Mouse (Mus musculus): ENCODE results near the gene Madd. TPM values are rescaled to one million over a fixed set of nuclear protein-coding genes. Genes with fewer than 3 reads are reported as not detected.

Gene Madd
- polyA plus RNA-seq, 1 experiment from 2014 or later: 20.9 TPM

DNA sequence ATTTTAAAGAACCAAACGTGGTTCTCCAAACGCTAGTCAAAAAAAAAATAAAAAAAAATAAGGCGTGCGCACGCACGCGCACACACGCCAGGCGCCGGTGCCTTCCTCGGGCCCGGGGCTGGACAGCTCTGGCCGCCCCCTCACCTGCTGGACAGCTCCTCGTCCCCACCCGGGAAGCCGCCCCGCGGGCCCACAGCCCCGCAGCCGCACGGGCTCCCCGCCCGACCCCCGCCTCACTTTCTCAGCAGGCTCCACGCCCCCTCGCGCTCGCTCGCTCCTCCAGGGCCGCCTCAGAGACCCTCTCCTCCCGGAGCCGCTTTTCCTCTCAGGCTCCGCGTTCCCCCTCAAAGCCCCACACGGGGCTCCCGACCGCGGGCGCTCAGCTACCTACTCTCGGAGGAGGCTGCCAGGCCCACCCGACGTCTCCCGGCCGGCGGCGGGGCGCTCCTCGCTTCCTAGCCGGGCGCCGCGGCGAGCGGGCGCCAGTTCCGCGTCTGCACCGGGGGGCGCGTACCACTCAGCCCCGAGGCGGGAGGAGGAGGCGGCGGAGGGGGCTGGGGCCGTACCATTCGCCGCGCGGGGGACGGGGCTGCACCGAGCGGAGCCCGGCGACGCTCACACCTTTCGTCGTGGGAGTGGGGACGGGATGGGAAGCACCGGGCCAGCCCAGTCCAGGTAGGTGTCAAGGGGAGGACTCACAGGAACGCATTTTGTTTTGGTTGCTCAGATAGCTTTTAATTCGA lies 1.1 kb downstream of the Madd start:
- ATAC-seq (peak; percentile 97), DNase-seq (ENCODE audit: low spot score) (peak; percentile 93)
- Histone ChIP-seq H3K4me3 (ENCODE audit: low read depth, low read length) (peak overlapping the region; percentile 81), H3K27me3 (replicated peaks; ENCODE audit: control insufficient read depth, insufficient read depth, low read length) (no peaks in the 10 kb centered on the region), H3K9ac (ENCODE audit: low read length) (peak overlapping the region; percentile 84), H3K36me3 (ENCODE audit: control insufficient read depth, insufficient read depth, low read length) (peaks cover 5% of the 10 kb centered on the region), H3K4me2 (ENCODE audit: low read length) (peak overlapping the region; percentile 92), H3K9me3 (replicated peaks; ENCODE audit: control insufficient read depth, low read length) (no peaks in the 10 kb centered on the region), H3K27ac (ENCODE audit: low read depth, low read length) (peak overlapping the region; percentile 90), H3K4me1 (ENCODE audit: control insufficient read depth, insufficient read depth, low read length) (peaks cover 15% of the 10 kb centered on the region)
- WGBS: 1% methylated on average over 63 of the region's 81 CpGs

DNA sequence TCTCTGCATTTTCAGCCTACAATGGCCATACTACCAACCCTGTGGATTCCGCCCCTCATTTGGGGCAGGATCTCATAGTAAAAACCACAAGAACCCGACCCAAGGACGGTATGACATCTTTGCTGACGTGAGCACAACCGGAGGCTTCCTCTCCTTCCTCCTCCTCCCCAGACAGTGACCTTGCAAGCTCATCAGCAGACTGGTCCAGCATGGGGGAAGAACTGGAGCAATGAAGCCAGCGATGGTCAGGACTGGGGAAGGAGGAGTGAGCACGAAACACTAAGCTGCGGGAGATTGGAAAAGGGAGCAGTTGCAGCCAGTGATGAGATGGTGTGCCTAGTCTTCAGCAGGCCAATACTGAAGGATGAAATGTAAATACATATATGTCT lies 1.6 kb downstream of the Madd start:
- H3K4me2 ChIP-seq (ENCODE audit: low read length): peak overlapping the region; percentile 92
- H3K36me3 ChIP-seq (ENCODE audit: control insufficient read depth, insufficient read depth, low read length): peaks cover 8% of the 10 kb centered on the region
- H3K27ac ChIP-seq (ENCODE audit: low read depth, low read length): no peak overlapping the region
- H3K27me3 ChIP-seq (replicated peaks; ENCODE audit: control insufficient read depth, insufficient read depth, low read length): no peaks in the 10 kb centered on the region
- no peak for ATAC-seq
- 12% methylated on average over 8 of the region's 8 CpGs for WGBS
- H3K4me1 ChIP-seq (ENCODE audit: control insufficient read depth, insufficient read depth, low read length): peaks cover 15% of the 10 kb centered on the region
- H3K9ac ChIP-seq (ENCODE audit: low read length): peak overlapping the region; percentile 84
- no peak for DNase-seq (ENCODE audit: low spot score)
- no peaks in the 10 kb centered on the region for H3K9me3 ChIP-seq (replicated peaks; ENCODE audit: control insufficient read depth, low read length)
- H3K4me3 ChIP-seq (ENCODE audit: low read depth, low read length): peak overlapping the region; percentile 81

DNA sequence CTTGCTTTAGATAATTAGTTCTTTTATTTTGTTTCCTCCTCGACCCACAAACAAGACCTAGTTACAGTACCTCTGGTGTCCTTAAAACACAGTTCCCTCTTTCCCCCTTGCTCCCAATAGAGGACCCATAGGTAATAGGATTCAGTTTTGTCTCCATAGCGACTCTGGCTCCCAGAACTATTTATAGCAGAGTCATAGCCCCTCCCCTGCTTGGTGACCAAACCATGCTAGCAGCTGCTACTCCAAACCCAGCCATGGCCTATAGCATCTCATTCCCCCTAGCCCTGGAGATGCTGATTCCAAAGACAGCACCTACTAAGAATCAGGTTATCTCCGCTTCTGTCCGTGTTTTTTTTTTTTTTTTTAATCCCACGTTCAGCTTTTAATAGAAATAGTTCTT lies 2.9 kb downstream of the Madd start:
- WGBS: 73% methylated on average over 5 of the region's 5 CpGs
- ATAC-seq: no peak
- Histone ChIP-seq H3K36me3 (ENCODE audit: control insufficient read depth, insufficient read depth, low read length) (peaks cover 21% of the 10 kb centered on the region), H3K27me3 (replicated peaks; ENCODE audit: control insufficient read depth, insufficient read depth, low read length) (no peaks in the 10 kb centered on the region), H3K4me1 (ENCODE audit: control insufficient read depth, insufficient read depth, low read length) (peaks cover 15% of the 10 kb centered on the region), H3K4me3 (ENCODE audit: low read depth, low read length) (no peak overlapping the region), H3K9me3 (replicated peaks; ENCODE audit: control insufficient read depth, low read length) (no peaks in the 10 kb centered on the region), H3K4me2 (ENCODE audit: low read length) (no peak overlapping the region), H3K27ac (ENCODE audit: low read depth, low read length) (no peak overlapping the region), H3K9ac (ENCODE audit: low read length) (0 out of 2 replicates have a peak overlapping the region, but pooled peaks have one; percentile 4)
- no peak for DNase-seq (ENCODE audit: low spot score)

DNA sequence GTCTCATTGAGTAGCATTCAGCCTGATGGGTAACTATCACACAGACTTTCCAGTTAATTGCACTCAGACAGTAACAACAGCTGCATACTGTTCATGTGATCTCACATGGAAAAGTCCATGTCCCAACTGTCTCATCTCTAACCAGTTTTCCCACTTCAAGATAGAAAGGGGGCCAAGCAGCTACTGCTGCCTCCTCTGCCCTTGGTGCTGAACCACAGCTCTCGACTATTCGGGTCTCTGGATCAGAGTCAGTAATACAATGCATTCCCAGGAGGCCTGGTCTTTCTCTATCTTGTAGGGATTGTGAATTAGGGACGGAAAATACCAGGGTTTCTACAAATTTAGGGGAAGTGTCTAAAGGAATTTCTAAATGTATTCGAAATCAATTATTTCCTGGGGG lies 3.8 kb downstream of the Madd start:
- no peak for ATAC-seq
- no peak overlapping the region for H3K4me2 ChIP-seq (ENCODE audit: low read length)
- H3K9me3 ChIP-seq (replicated peaks; ENCODE audit: control insufficient read depth, low read length): no peaks in the 10 kb centered on the region
- H3K4me1 ChIP-seq (ENCODE audit: control insufficient read depth, insufficient read depth, low read length): peaks cover 15% of the 10 kb centered on the region
- no peaks in the 10 kb centered on the region for H3K27me3 ChIP-seq (replicated peaks; ENCODE audit: control insufficient read depth, insufficient read depth, low read length)
- no peak for DNase-seq (ENCODE audit: low spot score)
- H3K9ac ChIP-seq (ENCODE audit: low read length): no peak overlapping the region
- H3K27ac ChIP-seq (ENCODE audit: low read depth, low read length): no peak overlapping the region
- WGBS: 44% methylated on average over 4 of the region's 4 CpGs
- no peak overlapping the region for H3K4me3 ChIP-seq (ENCODE audit: low read depth, low read length)
- H3K36me3 ChIP-seq (ENCODE audit: control insufficient read depth, insufficient read depth, low read length): peaks cover 27% of the 10 kb centered on the region

DNA sequence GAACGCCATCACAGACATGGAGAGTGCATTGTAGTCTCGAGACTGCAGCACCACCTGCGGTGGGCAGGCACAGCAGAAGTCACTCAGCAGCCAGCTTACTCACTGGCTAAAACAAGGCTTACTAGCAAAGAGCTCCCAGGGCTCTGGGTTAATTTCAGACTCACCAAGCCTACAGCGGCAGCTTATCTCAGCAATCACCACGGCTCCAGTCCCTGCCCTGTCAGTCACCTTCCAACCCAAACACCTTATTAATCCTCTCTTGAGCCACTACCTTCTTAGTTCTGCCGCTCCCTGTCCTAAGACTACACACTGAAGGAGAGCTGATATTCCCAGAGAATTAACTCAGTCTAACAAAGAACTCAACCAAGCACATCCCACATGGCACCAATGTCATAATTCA lies 7.4 kb downstream of the Madd start:
- WGBS: 77% methylated on average over 6 of the region's 6 CpGs
- H3K4me2 ChIP-seq (ENCODE audit: low read length): no peak overlapping the region
- peaks cover 8% of the 10 kb centered on the region for H3K4me1 ChIP-seq (ENCODE audit: control insufficient read depth, insufficient read depth, low read length)
- no peak overlapping the region for H3K4me3 ChIP-seq (ENCODE audit: low read depth, low read length)
- DNase-seq (ENCODE audit: low spot score) (no peak), ATAC-seq (no peak)
- H3K27ac ChIP-seq (ENCODE audit: low read depth, low read length): no peak overlapping the region
- H3K27me3 ChIP-seq (replicated peaks; ENCODE audit: control insufficient read depth, insufficient read depth, low read length): no peaks in the 10 kb centered on the region
- H3K9ac ChIP-seq (ENCODE audit: low read length): no peak overlapping the region
- peaks cover 58% of the 10 kb centered on the region for H3K36me3 ChIP-seq (ENCODE audit: control insufficient read depth, insufficient read depth, low read length)
- H3K9me3 ChIP-seq (replicated peaks; ENCODE audit: control insufficient read depth, low read length): no peaks in the 10 kb centered on the region

DNA sequence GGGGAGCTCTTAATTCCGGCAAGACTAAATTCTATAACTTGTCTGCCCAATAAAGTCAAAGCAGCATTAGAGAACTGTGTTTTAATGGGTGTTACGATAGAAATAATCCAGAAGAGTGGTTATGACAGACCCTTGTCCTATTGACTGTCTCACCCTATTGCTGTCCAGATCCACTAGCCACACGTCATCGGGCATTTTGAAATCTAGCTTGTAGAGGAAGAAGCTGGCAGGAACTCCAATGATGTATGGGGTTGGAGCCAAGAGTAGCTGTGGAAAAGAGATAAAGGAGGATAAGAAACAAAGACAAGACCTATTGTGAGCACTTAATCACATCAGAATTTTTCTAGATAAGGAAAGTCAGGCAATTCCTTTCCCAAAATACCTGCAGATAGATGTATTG lies 8.1 kb downstream of the Madd start:
- H3K27ac ChIP-seq (ENCODE audit: low read depth, low read length): no peak overlapping the region
- peaks cover 63% of the 10 kb centered on the region for H3K36me3 ChIP-seq (ENCODE audit: control insufficient read depth, insufficient read depth, low read length)
- H3K4me2 ChIP-seq (ENCODE audit: low read length): no peak overlapping the region
- H3K9ac ChIP-seq (ENCODE audit: low read length): no peak overlapping the region
- no peak for ATAC-seq
- H3K4me1 ChIP-seq (ENCODE audit: control insufficient read depth, insufficient read depth, low read length): peaks cover 2% of the 10 kb centered on the region; the same call in 1 of the 2 replicates
- no peak for DNase-seq (ENCODE audit: low spot score)
- no peaks in the 10 kb centered on the region for H3K27me3 ChIP-seq (replicated peaks; ENCODE audit: control insufficient read depth, insufficient read depth, low read length)
- WGBS: 93% methylated on average over 4 of the region's 4 CpGs
- no peak overlapping the region for H3K4me3 ChIP-seq (ENCODE audit: low read depth, low read length)
- no peaks in the 10 kb centered on the region for H3K9me3 ChIP-seq (replicated peaks; ENCODE audit: control insufficient read depth, low read length)

DNA sequence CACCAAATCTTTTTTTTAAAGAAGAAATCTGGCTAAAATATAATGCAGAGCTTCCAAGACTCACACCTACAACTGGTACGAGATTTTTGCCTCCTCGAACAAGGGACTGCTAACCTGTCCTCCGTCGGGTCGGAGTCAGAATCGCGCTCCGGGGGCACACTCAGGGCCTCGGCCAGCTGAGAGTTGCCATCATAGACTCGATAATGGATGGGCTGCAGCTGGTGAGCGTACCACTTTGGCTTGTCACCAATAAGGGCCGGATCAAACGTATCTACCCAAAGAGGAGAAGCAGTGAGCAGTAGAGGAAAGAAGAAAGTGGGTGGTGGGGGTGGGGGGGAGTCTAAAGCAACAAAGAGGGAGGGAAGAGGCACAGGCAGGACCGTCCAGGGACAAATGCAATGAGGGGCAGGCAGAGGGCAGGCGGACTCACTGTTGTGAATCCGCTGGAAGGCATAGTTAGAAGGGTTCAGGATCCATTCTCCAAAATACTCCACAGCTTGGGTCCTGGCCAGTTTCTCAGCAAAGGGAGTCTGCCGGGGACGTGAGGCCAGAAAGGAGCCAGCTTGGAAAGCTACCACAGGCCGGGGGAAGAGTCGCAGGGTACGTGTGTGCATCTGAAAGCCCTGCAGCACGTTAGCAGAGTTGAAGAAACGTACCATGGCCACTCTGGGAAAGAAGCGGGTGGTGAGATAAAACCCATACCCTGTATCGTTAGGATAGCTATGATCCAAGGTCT lies 13.9 kb downstream of the Madd start:
- Histone ChIP-seq H3K27me3 (replicated peaks; ENCODE audit: control insufficient read depth, insufficient read depth, low read length) (no peaks in the 10 kb centered on the region), H3K36me3 (ENCODE audit: control insufficient read depth, insufficient read depth, low read length) (peaks cover 87% of the 10 kb centered on the region), H3K4me2 (ENCODE audit: low read length) (no peak overlapping the region), H3K4me3 (ENCODE audit: low read depth, low read length) (no peak overlapping the region), H3K9ac (ENCODE audit: low read length) (no peak overlapping the region), H3K9me3 (replicated peaks; ENCODE audit: control insufficient read depth, low read length) (no peaks in the 10 kb centered on the region), H3K27ac (ENCODE audit: low read depth, low read length) (no peak overlapping the region), H3K4me1 (ENCODE audit: control insufficient read depth, insufficient read depth, low read length) (no peaks in the 10 kb centered on the region)
- 89% methylated on average over 25 of the region's 25 CpGs for WGBS
- ATAC-seq (no peak), DNase-seq (ENCODE audit: low spot score) (no peak)

DNA sequence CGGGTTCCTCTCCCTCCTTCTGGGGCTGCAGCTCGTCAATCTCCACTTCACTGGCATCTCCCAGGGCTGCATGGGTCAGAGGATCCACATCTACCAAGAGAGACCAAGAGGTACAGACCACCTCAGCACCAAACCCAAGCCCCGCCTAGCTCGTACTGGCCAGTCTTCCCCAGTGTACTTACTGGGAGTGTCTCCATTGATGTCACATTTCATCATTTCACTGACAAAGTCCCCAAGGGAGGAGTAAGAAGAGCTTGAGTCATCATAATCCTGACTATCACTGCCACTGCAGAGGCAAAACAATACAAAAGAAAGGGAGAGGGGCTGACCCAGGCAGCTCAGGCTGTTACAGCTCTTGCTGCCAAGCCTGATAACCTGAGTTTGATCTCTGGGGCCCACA lies 16.0 kb downstream of the Madd start:
- no peak overlapping the region for H3K9ac ChIP-seq (ENCODE audit: low read length)
- DNase-seq (ENCODE audit: low spot score): no peak
- no peaks in the 10 kb centered on the region for H3K9me3 ChIP-seq (replicated peaks; ENCODE audit: control insufficient read depth, low read length)
- H3K4me1 ChIP-seq (ENCODE audit: control insufficient read depth, insufficient read depth, low read length): no peaks in the 10 kb centered on the region
- H3K4me3 ChIP-seq (ENCODE audit: low read depth, low read length): no peak overlapping the region
- H3K27ac ChIP-seq (ENCODE audit: low read depth, low read length): no peak overlapping the region
- H3K4me2 ChIP-seq (ENCODE audit: low read length): no peak overlapping the region
- no peaks in the 10 kb centered on the region for H3K27me3 ChIP-seq (replicated peaks; ENCODE audit: control insufficient read depth, insufficient read depth, low read length)
- ATAC-seq: no peak
- WGBS: 78% methylated on average over 4 of the region's 4 CpGs
- peaks cover 91% of the 10 kb centered on the region for H3K36me3 ChIP-seq (ENCODE audit: control insufficient read depth, insufficient read depth, low read length)

DNA sequence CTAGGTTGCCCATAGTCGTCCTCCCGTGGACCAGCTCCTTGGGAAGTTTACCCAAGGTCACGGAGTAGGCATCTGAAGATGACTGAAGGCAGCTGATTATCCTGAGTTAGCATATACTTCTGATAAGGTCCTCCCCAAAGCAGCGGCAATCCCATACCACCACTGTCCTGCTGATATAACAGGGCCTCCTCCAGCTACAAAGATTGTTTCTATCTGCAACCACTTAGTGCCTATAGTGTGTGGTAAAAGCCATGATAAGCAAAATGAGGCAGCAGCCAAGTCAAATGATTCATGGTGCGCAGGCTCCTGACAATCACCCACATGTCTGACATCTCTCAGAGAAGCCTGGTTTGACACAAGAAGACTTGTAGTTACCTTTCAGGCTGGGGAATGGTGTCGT lies 18.6 kb downstream of the Madd start:
- ATAC-seq (no peak), DNase-seq (ENCODE audit: low spot score) (no peak)
- Histone ChIP-seq H3K27ac (ENCODE audit: low read depth, low read length) (no peak overlapping the region), H3K4me1 (ENCODE audit: control insufficient read depth, insufficient read depth, low read length) (no peaks in the 10 kb centered on the region), H3K4me3 (ENCODE audit: low read depth, low read length) (no peak overlapping the region), H3K4me2 (ENCODE audit: low read length) (no peak overlapping the region), H3K36me3 (ENCODE audit: control insufficient read depth, insufficient read depth, low read length) (peaks cover 93% of the 10 kb centered on the region), H3K9ac (ENCODE audit: low read length) (no peak overlapping the region), H3K9me3 (replicated peaks; ENCODE audit: control insufficient read depth, low read length) (no peaks in the 10 kb centered on the region), H3K27me3 (replicated peaks; ENCODE audit: control insufficient read depth, insufficient read depth, low read length) (no peaks in the 10 kb centered on the region)
- WGBS: 91% methylated on average over 6 of the region's 6 CpGs
